Mouse (Mus musculus) left cerebral cortex, adult 18-20 months (tissue): Measurements from ENCODE around the gene Lsm14b. TPM values are rescaled to one million over a fixed set of nuclear protein-coding genes. Genes with fewer than 3 reads are reported as not detected.

Experiments
- DNase-seq, 2 experiments: peaks; one replicate each; pipeline ENCODE4 v3.0.0; 2021 to 2022; ENCODE audit warnings: low spot score in 2 of 2, mixed read lengths in 1 of 2
- total RNA-seq, 2 experiments: library from RNA; stranded (reverse); gene quantifications; 2 replicates each; pipeline ENCODE4 v1.2.3; 2021

Lsm14b gene
- total RNA-seq, 2 experiments from 2014 or later, result 104 to 106 TPM

DNA sequence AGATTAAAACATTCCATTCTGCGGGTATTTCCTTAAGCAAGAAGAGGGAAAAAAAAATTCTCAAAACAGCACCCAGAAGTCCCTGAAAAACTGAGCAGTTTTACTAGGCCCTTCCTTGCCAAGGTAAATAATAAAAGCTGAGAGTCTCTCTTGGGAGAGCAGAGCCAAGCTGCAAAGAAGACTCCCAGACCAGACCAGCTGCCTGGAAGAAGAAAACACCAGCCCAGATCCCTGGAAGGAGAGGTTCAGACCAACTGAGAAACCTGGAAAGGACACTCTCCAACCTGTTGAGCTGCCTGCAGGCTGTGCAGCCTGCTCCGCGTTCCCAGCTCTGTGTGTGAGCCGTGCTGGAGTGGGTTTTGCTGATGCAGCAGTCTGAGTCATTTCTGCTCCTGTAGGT lies 7.2 kb upstream of the Lsm14b start:
- no peak for DNase-seq

DNA sequence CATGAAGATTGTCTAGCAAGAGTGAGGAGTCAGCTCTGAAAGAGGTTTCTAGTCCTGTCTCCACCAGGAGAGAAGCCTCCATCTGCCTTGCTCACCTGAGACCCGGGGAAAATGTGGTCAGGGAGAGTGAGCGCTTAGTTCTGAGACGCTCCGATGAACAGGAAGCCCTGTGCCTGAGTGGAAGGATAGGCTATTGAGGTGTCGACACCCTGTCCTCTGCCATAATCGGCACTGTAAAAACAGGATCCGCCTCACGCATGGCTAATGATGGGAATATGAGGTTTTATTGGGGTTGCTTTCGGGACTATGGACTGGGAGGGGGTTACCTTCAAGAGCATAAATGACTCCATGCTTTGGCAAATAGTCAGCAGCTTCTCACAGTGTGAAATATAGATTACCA lies 6.2 kb upstream of the Lsm14b start:
- no peak for DNase-seq

DNA sequence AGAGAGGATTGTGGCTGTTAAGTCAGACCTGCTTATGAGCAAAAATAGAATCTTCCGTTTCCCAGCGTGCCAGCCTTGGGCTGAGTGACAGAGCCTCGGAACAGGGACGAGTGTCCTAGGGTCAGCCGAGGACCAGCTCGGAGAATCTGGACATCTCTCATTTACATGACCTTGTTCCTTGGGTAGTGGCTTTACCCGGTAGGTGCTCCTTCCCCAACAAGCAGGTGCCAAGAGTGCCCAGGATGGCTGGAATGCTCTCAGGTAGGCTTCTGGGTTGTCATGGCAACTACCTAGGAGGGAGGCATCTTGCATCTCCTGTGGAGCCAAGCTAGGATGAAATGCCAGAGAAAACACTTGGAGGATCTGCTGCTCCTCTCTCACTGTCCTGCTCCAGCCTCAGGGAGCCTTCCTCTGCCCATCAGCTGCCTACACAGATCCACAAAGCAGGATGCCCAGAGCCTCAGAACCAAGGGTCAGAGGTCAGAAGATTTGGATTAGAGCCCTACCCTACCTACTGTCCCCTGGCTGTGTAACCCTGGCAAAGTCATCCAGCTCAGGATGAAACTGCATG lies 4.6 kb upstream of the Lsm14b start:
- no peak for DNase-seq

DNA sequence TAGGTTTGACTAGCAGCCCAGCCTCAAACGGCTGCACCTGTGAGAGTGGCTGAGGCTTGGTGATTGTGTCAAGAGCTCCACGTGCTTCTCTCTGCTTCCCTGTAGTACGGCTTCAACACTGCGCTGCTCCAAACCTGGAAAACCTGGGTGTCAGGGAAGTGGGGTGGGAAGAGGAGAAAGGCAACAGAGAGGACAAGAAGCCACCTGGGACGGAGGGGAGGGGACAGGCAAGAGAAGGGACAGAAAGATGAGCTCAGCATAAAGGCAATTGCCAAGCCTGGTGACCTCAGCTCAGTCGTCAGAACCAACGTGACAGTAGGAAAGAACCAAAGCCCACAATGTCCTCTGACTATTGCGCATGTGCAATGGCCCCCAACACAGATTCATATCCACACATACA lies 3.9 kb upstream of the Lsm14b start:
- no peak for DNase-seq

DNA sequence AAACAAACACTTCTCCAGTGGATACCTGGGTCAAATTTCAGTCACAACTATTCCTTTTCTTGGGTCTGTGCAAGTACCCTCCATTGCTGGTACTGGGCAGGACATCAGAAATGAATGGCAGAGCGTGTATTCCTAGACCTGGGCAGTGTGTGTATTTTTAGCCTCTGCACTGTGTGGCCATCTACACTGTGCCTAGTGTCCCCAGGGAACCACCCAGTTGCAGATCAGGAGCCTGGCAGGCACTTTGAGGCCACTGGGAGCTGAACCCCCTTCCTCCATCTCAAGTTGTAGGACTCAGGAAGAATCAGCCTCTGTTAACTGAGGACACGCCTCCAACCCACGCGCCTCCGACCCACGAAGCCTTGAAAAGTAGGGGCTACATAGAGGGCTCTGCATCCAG lies 2.0 kb upstream of the Lsm14b start:
- no peak for DNase-seq

DNA sequence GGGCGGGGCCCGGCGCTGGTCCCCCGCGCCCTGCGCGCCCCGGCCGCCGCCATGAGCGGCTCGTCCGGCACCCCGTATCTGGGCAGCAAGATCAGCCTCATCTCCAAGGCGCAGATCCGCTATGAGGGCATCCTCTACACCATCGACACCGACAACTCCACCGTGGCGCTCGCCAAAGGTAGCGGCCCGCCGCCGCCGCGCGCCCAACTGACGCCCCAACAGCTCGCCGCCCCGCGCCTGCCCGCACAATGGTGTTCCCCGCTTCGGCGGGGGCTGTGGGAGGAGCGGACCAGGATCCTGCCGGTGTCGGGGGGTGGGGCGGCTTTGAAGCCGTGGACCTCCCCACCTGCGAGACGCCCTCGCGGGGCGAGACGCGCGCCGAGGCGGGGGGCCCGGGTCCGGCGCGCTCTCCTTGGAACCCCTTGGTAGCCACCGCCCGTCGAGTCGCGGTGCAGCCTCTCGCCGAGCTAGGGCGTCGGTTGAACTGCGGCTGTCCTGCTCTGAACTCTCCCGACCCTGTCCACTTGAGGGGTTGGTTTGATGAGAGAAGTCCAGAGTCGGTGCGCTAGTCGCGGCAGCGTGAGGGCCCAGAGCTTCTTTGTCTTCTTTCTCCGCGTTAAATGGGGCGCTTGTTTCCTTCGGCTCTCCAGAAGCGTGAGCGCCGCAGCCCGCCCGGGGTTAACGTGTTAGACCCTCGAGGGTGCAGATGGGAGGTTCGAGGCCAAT lies 511 bp downstream of the Lsm14b start:
- DNase-seq, result peak in 1 of 2 experiments; percentile 53

DNA sequence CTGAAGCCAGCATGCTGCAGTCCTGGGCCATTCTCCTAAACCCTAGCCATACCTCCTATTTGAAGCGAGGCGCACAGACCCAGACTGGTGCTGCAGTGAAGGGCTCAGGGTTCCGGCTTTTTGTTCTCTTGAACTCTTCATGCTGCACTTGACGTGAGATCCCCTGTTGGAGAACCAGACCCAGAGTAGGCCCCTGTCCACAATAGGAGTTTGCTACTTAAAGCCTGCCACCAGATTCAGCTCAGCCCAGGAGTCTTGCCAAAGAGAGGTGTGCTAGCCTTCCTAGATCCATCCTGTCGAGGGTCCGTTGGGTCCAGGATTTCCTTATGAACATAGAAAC lies 1.0 kb downstream of the Lsm14b start:
- DNase-seq, result no peak

DNA sequence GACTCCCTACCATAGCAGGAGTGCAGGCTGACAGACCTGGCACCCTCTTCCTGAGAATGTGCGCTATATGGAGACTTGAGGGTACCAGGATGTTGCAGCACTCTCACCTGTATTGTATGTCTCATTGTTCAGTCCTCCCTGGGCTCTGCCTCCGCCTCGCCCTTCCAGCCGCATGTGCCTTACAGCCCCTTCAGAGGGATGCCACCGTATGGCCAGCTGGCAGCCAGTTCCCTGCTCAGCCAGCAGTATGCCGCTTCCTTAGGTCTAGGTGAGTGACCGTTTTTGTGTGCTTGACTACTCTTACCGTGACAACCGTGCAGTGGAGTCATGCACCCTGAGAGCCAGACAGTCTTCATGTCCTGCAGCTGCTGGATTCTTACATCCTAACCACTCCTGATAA lies 3.0 kb downstream of the Lsm14b start:
- DNase-seq, result no peak

DNA sequence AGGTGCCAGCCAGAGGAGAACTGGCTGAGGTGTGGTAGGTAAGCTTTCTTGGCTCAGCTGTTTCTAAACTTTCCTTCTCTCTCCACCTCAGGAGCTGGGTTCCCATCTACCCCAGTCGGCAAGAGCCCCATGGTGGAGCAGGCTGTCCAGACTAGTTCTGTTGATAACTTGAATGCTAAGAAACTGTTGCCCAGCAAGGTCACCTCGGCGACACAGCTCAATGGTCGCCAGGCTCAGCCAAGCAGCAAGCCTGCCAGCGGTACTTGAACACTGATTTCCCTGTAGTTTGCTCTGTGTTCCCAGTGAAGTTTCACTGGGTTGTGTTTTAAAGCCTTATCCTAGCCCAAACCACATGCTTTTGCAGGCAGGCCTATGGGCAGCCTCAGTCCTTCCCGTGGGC lies 6.5 kb downstream of the Lsm14b start:
- DNase-seq, result no peak

DNA sequence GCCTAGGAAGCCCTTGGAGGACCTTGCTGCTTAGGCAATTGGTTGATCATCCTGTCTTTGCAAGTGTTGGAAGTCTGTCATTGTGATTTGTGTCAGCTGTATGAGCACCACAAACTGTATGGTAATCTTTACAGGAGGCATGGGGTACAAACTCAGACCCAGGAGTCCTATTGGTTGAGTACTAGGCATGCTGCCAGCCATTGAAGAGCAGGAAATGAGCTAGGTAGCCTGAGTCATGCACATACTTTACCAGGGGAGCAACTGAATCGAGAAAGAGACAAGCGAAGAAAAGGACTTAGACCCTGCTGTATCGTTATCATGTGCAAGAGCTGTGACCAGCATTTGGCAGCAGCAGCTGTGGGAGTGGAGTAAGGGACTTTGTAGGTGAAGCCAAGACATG lies 8.1 kb downstream of the Lsm14b start:
- DNase-seq, result no peak

DNA sequence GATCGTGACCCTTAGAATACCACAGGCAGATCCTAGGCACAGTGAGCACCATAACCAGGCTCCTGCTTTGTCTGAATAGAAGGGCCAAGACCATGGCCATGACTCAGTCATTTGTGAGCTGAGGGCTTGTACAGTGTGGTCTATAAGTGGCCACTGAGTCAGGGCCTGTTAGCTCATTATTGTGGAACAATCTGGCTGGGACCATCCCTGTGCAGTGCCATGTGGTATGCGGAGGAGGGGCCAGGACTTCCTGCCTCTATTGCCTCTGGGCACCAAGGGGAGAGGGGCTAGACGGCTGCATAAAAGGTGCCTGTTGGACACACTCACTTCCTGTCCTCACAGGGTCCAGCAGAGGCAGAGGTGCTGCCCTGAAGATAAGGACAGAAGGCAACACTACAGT lies 9.2 kb downstream of the Lsm14b start:
- no peak for DNase-seq

DNA sequence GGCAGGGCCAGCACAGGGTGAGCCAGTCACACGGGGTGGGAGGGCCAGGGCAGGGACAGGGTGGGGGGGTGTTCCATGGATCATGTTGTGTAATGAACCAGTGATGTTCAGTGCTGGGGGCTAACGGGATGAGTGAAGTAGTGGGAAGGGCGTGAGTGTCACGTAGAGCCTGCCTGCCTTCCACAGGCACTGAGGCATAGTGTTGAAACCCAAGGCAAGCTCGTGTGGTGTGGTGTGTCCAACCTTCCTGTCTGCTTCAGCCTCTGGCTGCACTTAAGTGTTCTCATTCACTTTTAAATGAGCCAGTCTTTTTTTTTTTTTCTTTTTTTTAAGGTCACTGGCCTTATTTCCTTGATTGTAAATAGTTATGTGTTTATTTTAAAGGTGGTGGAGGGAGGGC lies 10.0 kb downstream of the Lsm14b start:
- no peak for DNase-seq

DNA sequence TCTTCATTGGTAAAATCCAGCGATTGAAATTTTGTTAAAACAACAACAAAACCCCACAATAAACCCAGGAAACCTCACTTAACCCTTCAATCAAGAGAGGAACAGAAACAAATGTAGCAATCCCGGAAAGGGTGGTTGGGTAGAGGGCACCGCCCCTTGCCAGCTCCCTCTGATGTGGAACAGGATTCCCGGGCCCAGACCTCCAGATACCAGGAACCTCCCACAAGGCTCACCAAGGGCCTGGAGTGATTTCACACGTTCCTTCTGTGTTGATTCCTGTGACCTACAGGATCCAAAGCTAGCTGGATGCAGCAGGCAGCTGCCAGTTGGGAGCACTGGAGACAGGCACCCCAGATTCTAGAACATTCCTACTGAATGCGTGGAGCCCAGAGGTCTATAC lies 15.6 kb downstream of the Lsm14b start:
- DNase-seq, result no peak

DNA sequence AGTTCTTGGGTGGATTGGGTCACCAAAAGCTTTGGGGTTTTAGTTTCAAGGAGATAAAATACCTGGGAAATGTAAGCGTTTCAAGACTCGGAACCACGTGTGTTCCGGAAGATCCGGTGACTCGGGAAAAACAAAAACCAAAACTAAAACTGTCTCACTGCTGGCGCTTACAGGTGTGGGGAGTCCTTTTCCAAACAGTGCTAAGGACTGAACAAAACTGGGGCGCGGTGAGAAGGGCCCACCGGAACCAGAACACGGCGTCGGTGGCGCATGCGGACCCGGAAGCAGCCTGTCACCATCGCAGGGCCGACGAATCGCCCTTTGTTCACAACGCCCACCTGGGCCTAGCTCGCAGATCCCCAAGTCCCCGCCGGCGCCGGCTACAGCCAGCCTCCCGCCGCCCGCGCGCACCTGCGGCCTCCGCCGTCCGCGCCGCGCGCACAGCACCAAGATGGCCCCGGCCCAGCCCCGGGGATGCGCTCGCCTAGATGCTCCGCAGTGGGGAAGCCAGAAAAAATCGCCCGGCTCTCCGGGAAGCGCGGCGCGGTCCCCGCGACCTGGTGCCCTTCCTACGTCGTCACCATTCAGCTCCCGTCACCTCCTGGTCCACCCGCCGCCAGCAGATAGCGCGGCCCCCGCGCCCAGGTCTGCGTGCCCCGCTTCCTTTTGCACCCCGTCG lies 16.9 kb downstream of the Lsm14b start:
- DNase-seq, result peak; percentile 51 to 58

DNA sequence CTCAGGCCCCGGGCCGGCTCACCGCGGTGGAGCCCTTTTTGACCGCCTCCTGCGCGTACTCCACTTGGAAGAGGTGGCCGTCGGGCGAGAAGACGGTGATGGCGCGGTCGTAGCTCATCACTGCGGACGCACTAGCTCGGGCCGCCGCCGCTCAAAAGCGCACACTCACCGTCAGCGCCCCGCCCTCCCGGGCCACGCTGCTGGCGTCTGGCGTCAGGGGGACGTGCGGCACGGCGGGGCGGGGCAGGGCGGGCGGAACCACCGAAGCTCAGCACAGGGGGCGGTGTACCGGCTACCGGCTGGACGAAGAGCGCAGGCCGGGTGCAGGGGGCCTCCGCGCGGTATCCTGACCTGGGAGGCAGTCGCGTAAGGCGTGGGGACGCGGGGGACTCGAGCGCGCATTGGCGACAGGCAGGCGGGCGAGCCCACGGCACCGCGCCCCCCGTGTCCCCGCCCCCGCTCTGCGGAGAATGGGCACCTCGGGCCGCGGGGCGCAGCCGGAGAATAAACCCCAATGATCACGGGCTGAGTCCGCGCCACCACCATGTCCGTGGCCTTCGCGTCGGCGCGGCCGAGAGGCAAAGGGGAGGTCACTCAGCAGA lies 17.6 kb downstream of the Lsm14b start, which contains the start of the genes Psma7 and Ss18l1:
Gene Psma7, minus strand, starts transcription at position 178 of the 602 bp plus-strand sequence.
Gene Ss18l1, plus strand, starts transcription at position 254 of the 602 bp plus-strand sequence.
- peak; percentile 86 to 93 for DNase-seq

DNA sequence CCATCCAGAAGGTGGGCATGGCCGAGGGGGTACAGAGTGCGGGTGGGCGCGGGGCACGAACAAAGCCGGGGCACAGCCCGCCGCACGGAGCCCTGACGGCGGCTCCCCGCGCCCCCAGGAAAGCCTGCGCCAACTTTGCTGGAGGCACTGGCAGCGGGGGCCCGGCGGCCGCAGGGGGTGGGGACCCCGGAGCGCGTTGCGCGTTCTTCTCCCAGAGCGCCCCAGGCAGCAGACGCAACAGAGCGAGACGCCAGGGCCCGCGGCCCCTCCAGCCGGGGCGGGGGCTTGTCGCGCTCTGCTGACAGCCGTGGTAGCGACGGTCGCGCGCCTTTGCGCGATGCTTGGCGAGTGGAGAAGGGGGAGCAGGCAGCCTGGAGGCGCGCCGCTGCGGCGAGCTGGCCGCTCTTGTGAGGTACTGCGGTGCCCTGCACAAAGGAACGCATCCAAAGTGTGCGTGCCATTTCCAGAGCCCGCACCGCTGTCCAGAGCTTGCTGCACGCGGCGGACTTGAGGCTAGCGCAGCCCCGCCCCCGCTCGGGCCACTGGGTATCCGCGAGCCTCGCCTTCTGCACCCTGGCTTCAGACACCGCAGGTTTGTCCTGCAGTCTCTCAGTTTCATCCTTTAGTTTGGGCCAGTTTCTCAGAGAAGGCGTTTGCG lies 18.2 kb downstream of the Lsm14b start:
- peak; percentile 46 to 59 for DNase-seq

DNA sequence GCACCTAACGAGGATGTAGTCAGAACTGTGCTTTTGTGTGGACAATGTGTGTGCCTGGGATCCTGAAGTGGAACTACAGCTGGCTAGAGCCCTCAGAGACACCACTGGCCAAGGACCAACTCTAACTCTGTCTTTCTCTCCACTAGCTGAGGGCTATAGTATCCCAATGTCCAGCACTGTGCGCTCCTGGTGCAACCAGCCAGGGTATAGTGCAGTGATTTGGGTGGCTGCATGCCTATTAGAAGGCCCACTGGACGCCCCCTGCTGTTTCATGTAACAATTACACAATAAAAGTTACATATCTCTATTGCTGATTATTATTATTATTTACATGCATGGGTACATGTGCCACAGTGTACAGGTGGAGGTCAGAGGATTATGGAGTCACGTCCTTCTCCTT lies 20.5 kb downstream of the Lsm14b start:
- DNase-seq, result no peak

DNA sequence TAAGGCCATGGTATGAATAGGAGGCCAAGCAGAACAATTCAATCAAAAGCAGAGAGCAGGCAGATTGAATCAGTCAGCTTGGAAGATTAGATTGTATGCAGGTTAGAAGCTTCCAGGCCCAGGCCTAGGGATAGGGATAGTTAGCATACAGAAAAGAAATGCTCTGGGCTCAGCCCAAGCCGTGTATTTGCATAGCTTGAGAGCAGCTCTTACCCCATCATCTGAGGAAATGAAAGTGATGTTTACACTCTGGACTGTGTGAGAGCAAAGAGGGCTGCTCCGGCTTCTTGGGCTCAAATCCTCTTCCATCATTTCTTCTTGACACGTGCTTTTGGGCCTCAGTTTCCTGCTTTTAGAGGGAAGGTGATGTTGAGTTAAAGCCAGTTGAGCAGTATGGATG lies 22.8 kb downstream of the Lsm14b start:
- DNase-seq, result no peak

DNA sequence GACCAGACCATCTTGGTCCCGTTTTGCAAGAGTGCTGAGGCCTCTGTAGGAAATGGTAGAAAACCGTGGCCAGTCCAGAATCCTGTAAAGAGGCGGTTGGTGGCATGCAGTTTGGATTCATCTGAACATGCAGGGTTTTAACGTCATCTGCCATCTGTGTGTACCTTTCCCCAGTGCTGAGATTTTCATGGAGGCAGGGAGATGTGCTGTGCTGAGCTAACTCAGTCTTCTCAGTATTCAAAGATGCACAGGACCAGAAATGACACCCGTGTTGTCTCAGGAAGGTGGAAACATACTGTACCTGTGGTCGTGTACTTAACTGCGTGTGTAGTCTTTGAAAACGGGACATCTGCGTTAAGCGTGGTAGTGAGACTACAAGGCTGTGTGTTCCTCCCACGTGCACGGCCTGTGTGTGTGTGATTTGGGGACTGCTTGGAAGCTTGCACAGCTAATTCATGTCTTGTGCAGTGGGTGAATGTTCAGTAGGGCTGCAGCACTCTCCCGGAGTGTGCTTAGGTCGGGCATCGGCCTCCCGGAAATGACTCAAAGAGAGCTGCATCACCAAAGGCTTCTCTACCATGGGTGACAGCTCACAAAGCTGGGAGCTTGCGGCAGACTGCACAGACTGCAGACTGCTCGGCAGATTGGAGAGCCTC lies 23.3 kb downstream of the Lsm14b start:
- DNase-seq, result peak; percentile 53 to 68

DNA sequence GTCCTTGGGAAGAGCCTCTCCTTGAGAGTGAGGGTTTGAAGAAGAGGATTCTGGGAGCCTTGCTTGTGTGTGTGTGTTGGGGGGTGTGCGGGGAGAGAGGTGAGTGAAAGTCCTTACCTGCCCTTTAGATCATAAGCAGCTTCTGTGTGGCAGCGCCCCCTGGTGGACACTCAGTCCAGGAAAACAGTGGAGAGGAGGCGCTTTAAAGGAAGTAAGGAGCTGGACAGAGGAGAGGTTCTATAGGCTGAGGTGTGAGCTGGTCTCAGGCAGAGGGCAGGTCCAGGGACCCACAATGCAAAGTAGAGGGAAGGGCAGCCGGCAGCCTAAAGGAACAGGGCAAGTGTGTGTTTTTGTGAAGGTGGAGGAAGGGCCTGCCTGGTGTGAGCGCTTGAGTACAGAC lies 26.2 kb downstream of the Lsm14b start:
- peak; percentile 83 to 90 for DNase-seq
